Mouse (Mus musculus): ENCODE measurements around the gene Nrarp.

DNA sequence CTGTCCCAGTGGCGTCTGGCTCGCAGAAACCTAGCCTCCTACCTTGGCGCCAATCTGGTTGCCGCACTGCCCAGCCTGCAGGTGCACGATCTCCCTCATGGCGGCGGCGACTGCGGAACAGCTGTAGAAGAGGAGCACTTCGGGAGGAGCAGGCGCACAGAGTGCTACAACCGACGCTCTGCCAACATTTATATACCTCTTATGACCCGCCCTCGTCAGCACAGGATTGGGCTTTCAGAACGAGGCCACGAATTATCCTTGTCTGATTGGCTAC is 43.9 kb downstream of the Nrarp start, which contains the start of gene Tubb4b:
- TF ChIP-seq CTCF (IDR thresholded peaks at IDR 0.05; ENCODE audit: borderline replicate concordance, extremely low read depth, insufficient read depth, insufficient read length) (peak; percentile 14; the same call in 1 of the 2 replicates), POLR2A (IDR thresholded peaks at IDR 0.05; ENCODE audit: borderline replicate concordance, extremely low read depth, insufficient read depth, insufficient read length, poor library complexity, severe bottlenecking) (peak; percentile 96)
